Mouse (Mus musculus): ENCODE measurements around the gene Ccdc102a.

GRCm38 (mm10) chr8:94901031-94901430 lies 16.9 kb downstream of the Ccdc102a start:
- TF ChIP-seq GATA1 (IDR thresholded peaks at IDR 0.05; ENCODE audit: low read length) (no peak), TAL1 (IDR thresholded peaks at IDR 0.05; ENCODE audit: low read length) (no peak)
